In genomic region chr1:84350262-84350661, GRCm38 (mm10) we compare ENCODE assay signal across 21 mouse cellular contexts. TPM values are rescaled to one million over a fixed set of nuclear protein-coding genes. Genes with fewer than 3 reads are reported as not detected.
DNase-seq lines count a peak whose midpoint lies in the region; ATAC-seq and TF ChIP-seq lines count a peak whose summit lies in the region.
"Had no signal": no experiment of that assay in that cellular context is flagged by ENCODE, and none has a peak within 500 bp of the region (broad histone marks: within the 10 kb centered on the region; RNA-seq: fewer than 3 reads in every experiment).

No protein-coding gene starts in this region.

- peak; percentile 100 for ATAC-seq in common myeloid progenitor, adult 5-6 weeks (replicated peaks; ENCODE audit: low read depth, poor library complexity, severe bottlenecking)
- ATAC-seq in monocyte, adult 5-6 weeks (replicated peaks; ENCODE audit: insufficient number of reproducible peaks, low FRiP score, low TSS enrichment, poor library complexity, severe bottlenecking): peak; percentile 98
- ATAC-seq in CD4-positive, CD25-positive, alpha-beta regulatory T cell, adult 4 months: no peak
- ATAC-seq: forebrain, embryonic 16.5 days; hindbrain, postnatal 0 days had no signal

- TF ChIP-seq CTCF in layer of hippocampus, adult 2 months (conservative IDR thresholded peaks at IDR 0.05): no peak

- intact Hi-C loops in left cerebral cortex, postnatal 25 days (cut with DNase I): no loop called here

- peak overlapping the region; percentile 5; the same call in 1 of the 2 replicates for H3K27ac ChIP-seq in layer of hippocampus, adult 2 months
- H3K27ac ChIP-seq: embryonic facial prominence, embryonic 10.5 days; gastrocnemius, adult 2 months; heart, adult 2 months; hindbrain, postnatal 0 days; kidney, embryonic 15.5 days; liver, embryonic 15.5 days had no signal

- no peak overlapping the region for H3K4me3 ChIP-seq in layer of hippocampus, adult 2 months
- H3K4me3 ChIP-seq: embryonic facial prominence, embryonic 10.5 days; erythroblast, embryonic 14.5 days; gastrocnemius, adult 2 months; heart, adult 2 months; kidney, embryonic 15.5 days; liver, embryonic 15.5 days had no signal

- no peak for DNase-seq in layer of hippocampus, adult 2 months (ENCODE audit: low spot score in 2 of 2)
- DNase-seq in layer of hippocampus, postnatal 25 days (ENCODE audit: extremely low spot score in 1 of 2, low spot score in 1 of 2): no peak
- peak; percentile 2 for DNase-seq in 416B (ENCODE audit: low read depth)
- no peak for DNase-seq in urinary bladder, postnatal 36 days (ENCODE audit: low spot score in 2 of 2)
- no peak for DNase-seq in left cerebral cortex, postnatal 25 days (ENCODE audit: low spot score in 2 of 2)
- DNase-seq: adrenal gland, adult 8-10 months; cerebellum, adult 9-10 months; gastrocnemius, adult 2 months; left cerebral cortex, postnatal 4 days; thymus, postnatal 4 days had no signal

RNA-seq across cellular contexts. Expression of gene Pid1, which starts 13.7 kb away (rescaled TPM):
- 10 to 100 TPM; 36.8 to 39.4 TPM for total RNA-seq in layer of hippocampus, adult 2 months (2021)
- total RNA-seq in layer of hippocampus, postnatal 25 days (2021): 10 to 100 TPM; 30.9 to 36.8 TPM
- 1.0 and 1.8 TPM in 2 replicates for total RNA-seq in common myeloid progenitor, adult 5-6 weeks (2017)
- 91.8 to 116 TPM (median 105 TPM) in 3 replicates for total RNA-seq in monocyte, adult 5-6 weeks (2017)
- under 1 TPM; 0.28 to 0.98 TPM for polyA plus RNA-seq in CD4-positive, CD25-positive, alpha-beta regulatory T cell, adult 4 months (2017; shearing (Covaris generic))
- 10 to 100 TPM; 40.1 to 43.4 TPM for total RNA-seq in left cerebral cortex, postnatal 25 days (2021)
- total RNA-seq: MEL had no signal

Comparison
In these comparisons a context has a peak if more than half of its experiments do, and no peak if none do; other contexts are left out.
1. RNA of gene Pid1, which starts 13.7 kb away (total RNA-seq): 91.8 to 116 TPM in monocyte, adult 5-6 weeks, 40.1 to 43.4 TPM in left cerebral cortex, postnatal 25 days, 36.8 to 39.4 TPM in layer of hippocampus, adult 2 months and 30.9 to 36.8 TPM in layer of hippocampus, postnatal 25 days; 1.0 to 1.8 TPM in common myeloid progenitor, adult 5-6 weeks; every median in the first group is over 10 times any median in the second.